Mouse (Mus musculus) kidney, embryonic 16.5 days (tissue): Measurements from ENCODE around the gene Nabp2. TPM values are rescaled to one million over a fixed set of nuclear protein-coding genes. Genes with fewer than 3 reads are reported as not detected.

ENCODE experiments used
- microRNA-seq: library from miRNA; unstranded; fragments of <30 nt; microRNA quantifications from one replicate; pipeline ENCODE4, GENCODE M21; 2016
- polyA plus RNA-seq: library from polyadenylated mRNA; unstranded; fragments of >200 nt; fragmentation: Nextera tagmentation; extraction: Ambion mirVana; gene quantifications from 2 replicates; pipeline ENCODE4 v1.2.1, GENCODE M21; 2015

Nabp2 gene
- polyA plus RNA-seq, 1 experiment from 2014 or later = 81.7 TPM

Small RNA genes within 50 kb of the gene (microRNA-seq; reads per million reads assigned to microRNA genes)
- gene Gm25361 (not detected), gene Gm26308 (not detected), gene Mir6914 (not detected), gene Mir6915 (0.95 reads per million), gene Mir8105 (0.47 reads per million)

Other genes starting within 250 kb of the Nabp2 start
- gene Rbms2, start 231.2 kb downstream of the Nabp2 start, polyA plus RNA-seq = 39.8 and 43.6 TPM in 2 replicates
- 1.1 and 1.3 TPM in 2 replicates for gene Gls2, start 217.0 kb downstream of the Nabp2 start, polyA plus RNA-seq
- 34.2 and 38.6 TPM in 2 replicates for gene Spryd4, start 199.7 kb downstream of the Nabp2 start, polyA plus RNA-seq
- not detected in 2 replicates for gene Mip, start 185.7 kb downstream of the Nabp2 start, polyA plus RNA-seq
- gene Timeless, start 179.4 kb downstream of the Nabp2 start, polyA plus RNA-seq = 64.5 and 68.2 TPM in 2 replicates
- gene Apon, start 157.4 kb downstream of the Nabp2 start, polyA plus RNA-seq = 0.39 and 0.66 TPM in 2 replicates
- gene Apof, start 142.8 kb downstream of the Nabp2 start, polyA plus RNA-seq = 0.62 and 0.69 TPM in 2 replicates
- gene Stat2, start 140.9 kb downstream of the Nabp2 start, polyA plus RNA-seq = 12.9 and 14.9 TPM in 2 replicates
- gene Il23a, start 112.7 kb downstream of the Nabp2 start, polyA plus RNA-seq = 0.15 and 0.35 TPM in 2 replicates
- gene Pan2, start 108.2 kb downstream of the Nabp2 start, polyA plus RNA-seq = 42.0 and 45.0 TPM in 2 replicates
- gene Cnpy2, start 89.0 kb downstream of the Nabp2 start, polyA plus RNA-seq = 343 and 370 TPM in 2 replicates
- 238 and 244 TPM in 2 replicates for gene Cs, start 73.8 kb downstream of the Nabp2 start, polyA plus RNA-seq
- gene Coq10a, start 42.5 kb downstream of the Nabp2 start, polyA plus RNA-seq = 4.1 and 10.9 TPM in 2 replicates
- gene Ankrd52, start 34.4 kb downstream of the Nabp2 start, polyA plus RNA-seq = 11.9 and 12.8 TPM in 2 replicates
- gene Slc39a5, start 10.3 kb downstream of the Nabp2 start, polyA plus RNA-seq = 69.0 and 75.1 TPM in 2 replicates
- gene Rnf41, start 165 bp upstream of the Nabp2 start, polyA plus RNA-seq = 52.5 and 52.6 TPM in 2 replicates
- gene Smarcc2, start 47.8 kb upstream of the Nabp2 start, polyA plus RNA-seq = 64.5 and 75.9 TPM in 2 replicates
- 1,255 and 1,413 TPM in 2 replicates for gene Myl6, start 82.7 kb upstream of the Nabp2 start, polyA plus RNA-seq
- 4.2 and 5.7 TPM in 2 replicates for gene Myl6b, start 87.2 kb upstream of the Nabp2 start, polyA plus RNA-seq
- 23.2 and 24.2 TPM in 2 replicates for gene Esyt1, start 114.4 kb upstream of the Nabp2 start, polyA plus RNA-seq
- 16.2 and 16.6 TPM in 2 replicates for gene Zc3h10, start 136.3 kb upstream of the Nabp2 start, polyA plus RNA-seq
- gene Rpl41, start 137.8 kb upstream of the Nabp2 start, polyA plus RNA-seq = 3,659 and 3,733 TPM in 2 replicates
- gene Pa2g4, start 154.5 kb upstream of the Nabp2 start, polyA plus RNA-seq = 200 and 203 TPM in 2 replicates
- gene Erbb3, start 178.2 kb upstream of the Nabp2 start, polyA plus RNA-seq = 11.5 and 12.8 TPM in 2 replicates
- 628 and 640 TPM in 2 replicates for gene Rps26, start 215.3 kb upstream of the Nabp2 start, polyA plus RNA-seq
- gene Ikzf4, start 234.5 kb upstream of the Nabp2 start, polyA plus RNA-seq = 1.4 and 2.0 TPM in 2 replicates